Mouse (Mus musculus): Measurements from ENCODE around the gene Vps18. TPM values are rescaled to one million over a fixed set of nuclear protein-coding genes. Genes with fewer than 3 reads are reported as not detected.

Gene Vps18
- total RNA-seq, 4 experiments from 2014 or later, result 42.9 to 47.2 (median 45.5) TPM

- no peak for DNase-seq (ENCODE audit: low spot score in 2 of 2)
Measured at GRCm38 (mm10) chr2:119289014-119289416, 475 bp downstream of the Vps18 start.

GRCm38 (mm10) chr2:119292281-119292680 lies 3.7 kb downstream of the Vps18 start:
- DNase-seq (ENCODE audit: low spot score in 2 of 2), result no peak

GRCm38 (mm10) chr2:119292852-119293251 lies 4.3 kb downstream of the Vps18 start:
- no peak for DNase-seq (ENCODE audit: low spot score in 2 of 2)

GRCm38 (mm10) chr2:119293311-119293710 lies 4.8 kb downstream of the Vps18 start:
- no peak for DNase-seq (ENCODE audit: low spot score in 2 of 2)

GRCm38 (mm10) chr2:119293776-119294390 lies 5.3 kb downstream of the Vps18 start:
- no peak for DNase-seq (ENCODE audit: low spot score in 2 of 2)

GRCm38 (mm10) chr2:119294411-119294810 lies 5.9 kb downstream of the Vps18 start:
- DNase-seq (ENCODE audit: low spot score in 2 of 2), result no peak

GRCm38 (mm10) chr2:119296756-119297155 lies 8.2 kb downstream of the Vps18 start:
- no peak for DNase-seq (ENCODE audit: low spot score in 2 of 2)

GRCm38 (mm10) chr2:119297506-119297905 lies 9.0 kb downstream of the Vps18 start:
- DNase-seq (ENCODE audit: low spot score in 2 of 2), result no peak

- DNase-seq (ENCODE audit: low spot score in 2 of 2), result peak in 1 of 2 experiments; percentile 59
Measured at GRCm38 (mm10) chr2:119298330-119298729, 9.8 kb downstream of the Vps18 start.

GRCm38 (mm10) chr2:119298839-119299238 lies 10.3 kb downstream of the Vps18 start:
- no peak for DNase-seq (ENCODE audit: low spot score in 2 of 2)

GRCm38 (mm10) chr2:119299981-119300818 lies 11.7 kb downstream of the Vps18 start:
- DNase-seq (ENCODE audit: low spot score in 2 of 2), result peak in 1 of 2 experiments; percentile 34

- no peak for DNase-seq (ENCODE audit: low spot score in 2 of 2)
Measured at GRCm38 (mm10) chr2:119300819-119301493, 12.4 kb downstream of the Vps18 start.

GRCm38 (mm10) chr2:119302876-119303275 lies 14.3 kb downstream of the Vps18 start:
- no peak for DNase-seq (ENCODE audit: low spot score in 2 of 2)

- no peak for DNase-seq (ENCODE audit: low spot score in 2 of 2)
Measured at GRCm38 (mm10) chr2:119304391-119304790, 15.9 kb downstream of the Vps18 start.

GRCm38 (mm10) chr2:119304798-119305208 lies 16.3 kb downstream of the Vps18 start:
- no peak for DNase-seq (ENCODE audit: low spot score in 2 of 2)

GRCm38 (mm10) chr2:119311544-119311943 lies 23.0 kb downstream of the Vps18 start:
- DNase-seq (ENCODE audit: low spot score in 2 of 2), result no peak

GRCm38 (mm10) chr2:119312380-119312958 lies 23.9 kb downstream of the Vps18 start:
- no peak for DNase-seq (ENCODE audit: low spot score in 2 of 2)

- DNase-seq (ENCODE audit: low spot score in 2 of 2), result no peak
Measured at GRCm38 (mm10) chr2:119313780-119314479, 25.4 kb downstream of the Vps18 start.

GRCm38 (mm10) chr2:119314742-119315310 lies 26.3 kb downstream of the Vps18 start:
- DNase-seq (ENCODE audit: low spot score in 2 of 2), result no peak

GRCm38 (mm10) chr2:119318043-119318710 lies 29.6 kb downstream of the Vps18 start:
- DNase-seq (ENCODE audit: low spot score in 2 of 2), result no peak

All from layer of hippocampus, adult 8-10 months (tissue).